Mouse (Mus musculus) layer of hippocampus, adult 11-12 months (tissue): ENCODE data around the gene Crisp2.
"Not testable (repeated sequence)": the region's sequence is repeated elsewhere in the genome, so short reads cannot be mapped to it uniquely, and the experiment has no call there.

Experiments used
- DNase-seq: peaks from one replicate; pipeline ENCODE4 v3.0.0; 2022; ENCODE audit warnings: low spot score

Gene Crisp2

GRCm38 (mm10) chr17:40806953-40807572 lies at the start of gene Crisp2:
Gene Crisp2, minus strand, starts transcription at chr17:40807003.
- DNase-seq: no peak

GRCm38 (mm10) chr17:40855065-40855464 lies 48.3 kb upstream of the Crisp2 start:
- no peak for DNase-seq

- no peak for DNase-seq
These were observed 30.5 kb upstream of the Crisp2 start for GRCm38 (mm10) chr17:40837308-40837707.

GRCm38 (mm10) chr17:40831870-40832269 lies 25.1 kb upstream of the Crisp2 start:
- DNase-seq: no peak

GRCm38 (mm10) chr17:40824549-40824948 lies 17.7 kb upstream of the Crisp2 start:
- DNase-seq: no peak

- DNase-seq: no peak
These were observed 17.0 kb upstream of the Crisp2 start for GRCm38 (mm10) chr17:40823817-40824216.

GRCm38 (mm10) chr17:40821477-40821876 lies 14.7 kb upstream of the Crisp2 start:
- DNase-seq: no peak

GRCm38 (mm10) chr17:40817340-40817943 lies 10.6 kb upstream of the Crisp2 start:
- no peak for DNase-seq

GRCm38 (mm10) chr17:40812259-40812658 lies 5.5 kb upstream of the Crisp2 start:
- no peak for DNase-seq

- no peak for DNase-seq
These were observed 4.8 kb upstream of the Crisp2 start for GRCm38 (mm10) chr17:40811560-40811959.

- no peak for DNase-seq
These were observed 4.1 kb upstream of the Crisp2 start, which contains the start of gene Rhag for GRCm38 (mm10) chr17:40810934-40811333. Gene Rhag, plus strand, starts transcription at chr17:40811126.

GRCm38 (mm10) chr17:40808071-40808470 lies 1.3 kb upstream of the Crisp2 start:
- DNase-seq: no peak

- no peak for DNase-seq
These were observed 253 bp downstream of the Crisp2 start for GRCm38 (mm10) chr17:40806550-40806949.

- DNase-seq: no peak
These were observed 4.0 kb downstream of the Crisp2 start for GRCm38 (mm10) chr17:40802707-40803340.

GRCm38 (mm10) chr17:40793921-40794854 lies 12.6 kb downstream of the Crisp2 start:
- DNase-seq: no peak

- DNase-seq: no peak
These were observed 16.9 kb downstream of the Crisp2 start for GRCm38 (mm10) chr17:40789877-40790276.

- DNase-seq: no peak
These were observed 39.7 kb downstream of the Crisp2 start for GRCm38 (mm10) chr17:40767120-40767519.

- DNase-seq: no peak
These were observed 43.1 kb downstream of the Crisp2 start for GRCm38 (mm10) chr17:40763662-40764061.

GRCm38 (mm10) chr17:40731724-40732123 lies 75.1 kb downstream of the Crisp2 start:
- DNase-seq: no peak

GRCm38 (mm10) chr17:40731296-40731695 lies 75.5 kb downstream of the Crisp2 start:
- DNase-seq: no peak

GRCm38 (mm10) chr17:40726820-40727219 lies 80.0 kb downstream of the Crisp2 start, which contains the start of gene Esp1:
Gene Esp1, plus strand, starts transcription at chr17:40727120.
- DNase-seq: no peak

- DNase-seq: not testable (repeated sequence)
These were observed 89.7 kb downstream of the Crisp2 start for GRCm38 (mm10) chr17:40717055-40717454.
